Mouse (Mus musculus) midbrain, postnatal 0 days (tissue): ENCODE data around the gene Stambp. TPM values are rescaled to one million over a fixed set of nuclear protein-coding genes. Genes with fewer than 3 reads are reported as not detected.
A peak's percentile ranks its signal among the peaks of the same experiment; 100 is the strongest.

Experiments used
- ATAC-seq: fragments of 200-750 bp; cut with Nextera tagmentation; 2 replicates; pipeline ENCODE4 v1.8.0; 2017; ENCODE audit warnings: moderate number of reproducible peaks, mild to moderate bottlenecking, moderate TSS enrichment, moderate library complexity; ENCODE audit not compliant: low FRiP score
- DNase-seq: peaks from one replicate; pipeline ENCODE4 v3.0.0-alpha.2; 2015; ENCODE audit warnings: low spot score
- H3K27ac ChIP-seq: fragments of 300-500 bp; sonication (generic); 2 replicates; pipeline ENCODE4 v1.5.1; 2014; ENCODE audit warnings: low read depth, mild to moderate bottlenecking, low read length, mixed read lengths
- H3K27me3 ChIP-seq: fragments of 300-500 bp; sonication (generic); 2 replicates; pipeline ENCODE4 v1.6.1; 2014; ENCODE audit warnings: low read length, control low read depth, mixed read lengths; ENCODE audit not compliant: insufficient read depth
- H3K36me3 ChIP-seq: fragments of 300-500 bp; sonication (generic); 2 replicates; pipeline ENCODE4 v1.6.1; 2014; ENCODE audit warnings: low read length, control low read depth, mixed read lengths; ENCODE audit not compliant: insufficient read depth
- H3K4me1 ChIP-seq: fragments of 300-500 bp; sonication (generic); 2 replicates; pipeline ENCODE4 v1.6.1; 2014; ENCODE audit warnings: mild to moderate bottlenecking, control low read depth, antibody characterized with exemption, low read length, mixed read lengths; ENCODE audit not compliant: insufficient read depth
- H3K4me2 ChIP-seq: fragments of 300-500 bp; sonication (generic); 2 replicates; pipeline ENCODE4 v1.6.1; 2014; ENCODE audit warnings: low read depth, mild to moderate bottlenecking, low read length, mixed read lengths; ENCODE audit not compliant: poor library complexity, severe bottlenecking
- H3K4me3 ChIP-seq: fragments of 300-500 bp; sonication (generic); 2 replicates; pipeline ENCODE4 v1.5.1; 2014; ENCODE audit warnings: low read depth, mild to moderate bottlenecking, low read length, moderate library complexity
- H3K9ac ChIP-seq: fragments of 300-500 bp; sonication (generic); replicated peaks from 2 replicates; pipeline ENCODE4 v1.6.1; 2014; ENCODE audit warnings: mild to moderate bottlenecking, low read length, moderate library complexity, mixed read lengths; ENCODE audit not compliant: poor library complexity, severe bottlenecking
- H3K9me3 ChIP-seq: fragments of 300-500 bp; sonication (generic); 2 replicates; pipeline ENCODE4 v1.6.1; 2016; ENCODE audit warnings: low read length, control low read depth
- CTCF ChIP-seq: IDR thresholded peaks from 2 replicates; pipeline ENCODE4 v1.5.1; 2016; ENCODE audit warnings: antibody characterized with exemption, mild to moderate bottlenecking
- WGBS: fragments of 180-500 bp; shearing (Covaris S2); extraction: QIAGEN DNeasy Blood & Tissue Kit; methylation state at CpG from one replicate; pipeline ENCODE4 v1.1.7; 2014; 5-methylcytosine and 5-hydroxymethylcytosine counted together
- polyA plus RNA-seq: library from polyadenylated mRNA; unstranded; fragments of >200 nt; fragmentation: Nextera tagmentation; extraction: Ambion mirVana; gene quantifications from 2 replicates; pipeline ENCODE4 v1.2.1, GENCODE M21; 2015
- total RNA-seq: library from RNA; depleted of rRNA; stranded (reverse); fragments of >200 nt; gene quantifications from 2 replicates; pipeline ENCODE4 v1.2.3, GENCODE M21; 2014

Stambp gene
- total and polyA plus RNA-seq, 2 experiments from 2014 or later: 18.3 to 72.2 TPM

DNA sequence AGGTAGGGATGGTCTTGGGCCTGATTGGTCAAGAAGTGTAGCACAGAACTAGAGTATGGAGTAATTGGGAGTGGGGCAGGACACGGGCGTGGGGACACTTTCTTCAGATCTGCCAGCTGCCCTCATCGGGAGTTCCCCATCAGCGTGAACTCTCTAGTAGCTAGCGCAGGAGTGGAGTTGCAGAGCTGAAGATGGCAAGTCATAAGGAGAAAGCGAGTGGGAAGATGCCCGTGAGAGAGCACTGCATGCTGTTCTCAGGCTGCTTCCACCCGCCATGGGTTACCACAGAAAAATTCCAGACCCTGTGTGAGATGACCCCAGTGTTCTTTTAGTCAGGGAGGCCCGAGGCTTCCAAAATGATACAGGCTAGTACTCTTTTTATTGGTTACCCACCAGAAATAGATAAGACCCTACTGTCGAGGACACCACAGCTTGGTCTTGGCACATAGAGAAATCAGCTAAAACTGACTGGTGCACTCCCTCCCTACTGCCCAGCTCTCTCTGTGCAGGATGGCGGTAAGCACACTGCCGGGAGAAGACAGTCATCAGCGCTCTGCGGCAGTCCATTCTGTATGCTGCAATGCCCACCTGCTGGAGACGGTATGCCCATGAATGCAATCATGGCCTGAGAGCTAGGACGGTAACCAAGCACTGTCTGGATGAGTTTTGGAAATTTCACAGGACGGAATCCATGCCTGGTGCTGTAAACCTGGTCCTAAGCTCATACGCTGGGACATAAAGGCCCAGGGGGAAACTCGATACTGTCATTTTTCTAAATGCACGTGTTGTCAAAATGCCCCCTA, 9.8 kb upstream of the Stambp start:
- no peaks in the 10 kb centered on the region for H3K36me3 ChIP-seq
- no peaks in the 10 kb centered on the region for H3K27me3 ChIP-seq
- H3K4me2 ChIP-seq: no peak overlapping the region
- no peak overlapping the region for H3K4me3 ChIP-seq
- no peak for DNase-seq
- ATAC-seq: peak; percentile 49; the same call in 1 of the 2 replicates
- H3K4me1 ChIP-seq: no peaks in the 10 kb centered on the region
- WGBS: 43% methylated on average over 20 of the region's 20 CpGs
- no peaks in the 10 kb centered on the region for H3K9me3 ChIP-seq
- H3K27ac ChIP-seq: no peak overlapping the region
- TF ChIP-seq CTCF: no peak
- H3K9ac ChIP-seq: no peak overlapping the region; the same call in 1 of the 2 replicates

GRCm38 (mm10) chr6:83577534-83577933, 5.0 kb upstream of the Stambp start:
- H3K4me2 ChIP-seq: no peak overlapping the region
- TF ChIP-seq CTCF: no peak
- DNase-seq: no peak
- H3K27ac ChIP-seq: no peak overlapping the region
- peaks cover 6% of the 10 kb centered on the region; the same call in 1 of the 2 replicates for H3K27me3 ChIP-seq
- H3K4me3 ChIP-seq: no peak overlapping the region
- H3K36me3 ChIP-seq: no peaks in the 10 kb centered on the region
- no peak for ATAC-seq
- H3K4me1 ChIP-seq: no peaks in the 10 kb centered on the region
- H3K9me3 ChIP-seq: no peaks in the 10 kb centered on the region
- no peak overlapping the region for H3K9ac ChIP-seq

- DNase-seq (no peak), ATAC-seq (no peak)
- TF ChIP-seq CTCF: no peak
- no peak overlapping the region for H3K4me2 ChIP-seq
- no peak overlapping the region for H3K9ac ChIP-seq
- H3K27ac ChIP-seq: no peak overlapping the region
- no peak overlapping the region for H3K4me3 ChIP-seq
- peaks cover 6% of the 10 kb centered on the region; the same call in 1 of the 2 replicates for H3K27me3 ChIP-seq
- no peaks in the 10 kb centered on the region for H3K9me3 ChIP-seq
- WGBS: 85% methylated on average over 4 of the region's 4 CpGs
- peaks cover 7% of the 10 kb centered on the region; the same call in 1 of the 2 replicates for H3K4me1 ChIP-seq
- no peaks in the 10 kb centered on the region for H3K36me3 ChIP-seq
Observed at GRCm38 (mm10) chr6:83575609-83576008, 3.1 kb upstream of the Stambp start.

GRCm38 (mm10) chr6:83571840-83572667, 475 bp downstream of the Stambp start:
- ATAC-seq: peak; percentile 96
- peak; percentile 37; the same call in 1 of the 2 replicates for TF ChIP-seq CTCF
- Histone ChIP-seq H3K9ac (peak overlapping the region; percentile 84), H3K4me1 (peaks cover 7% of the 10 kb centered on the region; the same call in 1 of the 2 replicates), H3K36me3 (peaks cover 16% of the 10 kb centered on the region), H3K4me2 (peak overlapping the region; percentile 75), H3K27me3 (peaks cover 6% of the 10 kb centered on the region; the same call in 1 of the 2 replicates), H3K27ac (peak overlapping the region; percentile 85), H3K9me3 (no peaks in the 10 kb centered on the region), H3K4me3 (peak overlapping the region; percentile 82)
- peak; percentile 96 for DNase-seq
- 5% methylated on average over 35 of the region's 37 CpGs for WGBS

- Histone ChIP-seq H3K36me3 (peaks cover 22% of the 10 kb centered on the region), H3K4me2 (no peak overlapping the region), H3K9me3 (no peaks in the 10 kb centered on the region), H3K4me3 (no peak overlapping the region), H3K4me1 (peaks cover 7% of the 10 kb centered on the region; the same call in 1 of the 2 replicates), H3K27me3 (no peaks in the 10 kb centered on the region), H3K27ac (no peak overlapping the region), H3K9ac (no peak overlapping the region)
- no peak for ATAC-seq
- TF ChIP-seq CTCF: peak; percentile 58
- WGBS: 75% methylated on average over 20 of the region's 20 CpGs
- DNase-seq: peak; percentile 49
Observed at GRCm38 (mm10) chr6:83568901-83569862, 3.3 kb downstream of the Stambp start.
